Mouse (Mus musculus): Measurements from ENCODE around the gene Gpr180.
"Not testable (repeated sequence)": the region's sequence is repeated elsewhere in the genome, so short reads cannot be mapped to it uniquely, and the experiment has no call there.

Gpr180 gene

GRCm38 (mm10) chr14:118156056-118156455 is 19.1 kb downstream of the Gpr180 start:
- DNase-seq, result not testable (repeated sequence)

GRCm38 (mm10) chr14:118156740-118157139 is 19.8 kb downstream of the Gpr180 start:
- no peak for DNase-seq

- peak; percentile 60 for DNase-seq
These were observed 20.2 kb downstream of the Gpr180 start for GRCm38 (mm10) chr14:118157146-118157545.

GRCm38 (mm10) chr14:118161751-118162150 is 24.8 kb downstream of the Gpr180 start:
- DNase-seq, result no peak

- no peak for DNase-seq
These were observed 25.7 kb downstream of the Gpr180 start for GRCm38 (mm10) chr14:118162640-118163039.

- no peak for DNase-seq
These were observed 31.8 kb downstream of the Gpr180 start for GRCm38 (mm10) chr14:118168776-118169175.

- no peak for DNase-seq
These were observed 36.7 kb downstream of the Gpr180 start for GRCm38 (mm10) chr14:118173590-118174203.

- no peak for DNase-seq
These were observed 38.2 kb downstream of the Gpr180 start for GRCm38 (mm10) chr14:118175071-118175693.

- no peak for DNase-seq
These were observed 38.7 kb downstream of the Gpr180 start for GRCm38 (mm10) chr14:118175694-118176085.

GRCm38 (mm10) chr14:118179251-118179650 is 42.3 kb downstream of the Gpr180 start:
- DNase-seq, result no peak

GRCm38 (mm10) chr14:118179701-118180100 is 42.7 kb downstream of the Gpr180 start:
- DNase-seq, result peak; percentile 14

- peak; percentile 68 for DNase-seq
These were observed 43.2 kb downstream of the Gpr180 start for GRCm38 (mm10) chr14:118180117-118180557.

GRCm38 (mm10) chr14:118180711-118181177 is 43.8 kb downstream of the Gpr180 start:
- DNase-seq, result peak; percentile 65

GRCm38 (mm10) chr14:118191442-118191841 is 54.5 kb downstream of the Gpr180 start:
- DNase-seq, result no peak

- DNase-seq, result no peak
These were observed 56.2 kb downstream of the Gpr180 start for GRCm38 (mm10) chr14:118193001-118193628.

- no peak for DNase-seq
These were observed 56.7 kb downstream of the Gpr180 start for GRCm38 (mm10) chr14:118193663-118194062.

GRCm38 (mm10) chr14:118194219-118194914 is 57.4 kb downstream of the Gpr180 start:
- DNase-seq, result no peak

GRCm38 (mm10) chr14:118197063-118197462 is 60.1 kb downstream of the Gpr180 start:
- no peak for DNase-seq

GRCm38 (mm10) chr14:118200731-118201130 is 63.8 kb downstream of the Gpr180 start:
- no peak for DNase-seq

- no peak for DNase-seq
These were observed 65.0 kb downstream of the Gpr180 start for GRCm38 (mm10) chr14:118202006-118202405.

GRCm38 (mm10) chr14:118203031-118203430 is 66.1 kb downstream of the Gpr180 start:
- no peak for DNase-seq

GRCm38 (mm10) chr14:118207347-118207746 is 70.4 kb downstream of the Gpr180 start:
- DNase-seq, result no peak

GRCm38 (mm10) chr14:118209642-118210041 is 72.7 kb downstream of the Gpr180 start:
- DNase-seq, result peak; percentile 75
